In the genomic region with DNA sequence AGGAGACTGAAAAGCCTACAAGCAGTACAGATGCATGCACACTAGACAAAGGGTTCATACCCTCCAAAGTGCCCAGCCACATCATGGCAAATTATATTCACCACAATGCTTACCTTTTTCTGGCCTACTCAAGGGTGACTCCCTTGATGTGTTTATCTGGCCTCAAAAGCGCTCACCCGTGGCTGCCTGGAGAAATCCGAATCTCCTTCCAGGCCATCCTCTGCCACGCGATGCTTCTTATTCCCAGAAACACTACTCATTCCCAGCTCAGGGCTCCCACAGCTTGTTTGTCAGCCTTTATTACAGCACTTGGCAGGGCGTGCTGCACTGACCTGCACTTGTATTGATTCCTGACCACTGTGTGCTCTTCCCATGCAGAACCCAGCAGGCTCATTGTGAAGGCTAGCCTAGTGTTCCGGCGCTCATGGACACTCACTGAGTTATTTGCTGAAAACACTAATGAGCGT, we compare ENCODE assay signal across 18 mouse cellular contexts.
DNase-seq lines count a peak whose midpoint lies in the region; ATAC-seq and TF ChIP-seq lines count a peak whose summit lies in the region.
"Had no signal": no experiment of that assay in that cellular context is flagged by ENCODE, and none has a peak within 500 bp of the region (broad histone marks: within the 10 kb centered on the region; RNA-seq: fewer than 3 reads in every experiment).

No protein-coding gene starts in this region.

- no peaks in the 10 kb centered on the region for H3K9me3 ChIP-seq in forebrain, embryonic 14.5 days (replicated peaks; ENCODE audit: control insufficient read depth, low read length)
- no peaks in the 10 kb centered on the region for H3K9me3 ChIP-seq in forebrain, embryonic 10.5 days
- no peaks in the 10 kb centered on the region for H3K9me3 ChIP-seq in kidney, embryonic 16.5 days (ENCODE audit: low read length)
- H3K9me3 ChIP-seq in hindbrain, embryonic 16.5 days (ENCODE audit: control insufficient read depth, low read length), result no peaks in the 10 kb centered on the region
- H3K9me3 ChIP-seq in midbrain, postnatal 0 days (ENCODE audit: low read length), result no peaks in the 10 kb centered on the region
- H3K9me3 ChIP-seq: embryonic facial prominence, embryonic 10.5 days; forebrain, embryonic 13.5 days; heart, embryonic 15.5 days; limb, embryonic 12.5 days; lung, embryonic 15.5 days had no signal

- no peaks in the 10 kb centered on the region for H3K36me3 ChIP-seq in forebrain, embryonic 14.5 days (ENCODE audit: control insufficient read depth, insufficient read depth, low read length)
- H3K36me3 ChIP-seq in forebrain, embryonic 10.5 days (replicated peaks), result no peaks in the 10 kb centered on the region
- H3K36me3 ChIP-seq in kidney, embryonic 16.5 days (ENCODE audit: insufficient read depth, low read length), result no peaks in the 10 kb centered on the region
- H3K36me3 ChIP-seq in kidney, adult 2 months (ENCODE audit: control insufficient read depth, insufficient read depth, low read length), result no peaks in the 10 kb centered on the region
- no peaks in the 10 kb centered on the region for H3K36me3 ChIP-seq in hindbrain, embryonic 16.5 days (ENCODE audit: control insufficient read depth, insufficient read depth, low read length)
- no peaks in the 10 kb centered on the region for H3K36me3 ChIP-seq in midbrain, postnatal 0 days (ENCODE audit: insufficient read depth, low read length)
- H3K36me3 ChIP-seq: embryonic facial prominence, embryonic 10.5 days; heart, embryonic 15.5 days; limb, embryonic 12.5 days; lung, embryonic 15.5 days had no signal

- no peak overlapping the region for H3K4me3 ChIP-seq in forebrain, embryonic 14.5 days (ENCODE audit: low read depth, low read length)
- no peak overlapping the region for H3K4me3 ChIP-seq in forebrain, embryonic 10.5 days
- H3K4me3 ChIP-seq in kidney, embryonic 16.5 days (ENCODE audit: low read length), result no peak overlapping the region
- no peak overlapping the region for H3K4me3 ChIP-seq in kidney, adult 2 months (ENCODE audit: insufficient read depth, low read depth, low read length)
- H3K4me3 ChIP-seq in hindbrain, embryonic 16.5 days (ENCODE audit: low read length), result no peak overlapping the region
- no peak overlapping the region for H3K4me3 ChIP-seq in midbrain, postnatal 0 days (ENCODE audit: low read depth, low read length)
- H3K4me3 ChIP-seq: embryonic facial prominence, embryonic 10.5 days; forebrain, embryonic 13.5 days; heart, embryonic 15.5 days; limb, embryonic 12.5 days; lung, embryonic 15.5 days had no signal

- TF ChIP-seq POLR2A in kidney, adult 2 months (IDR thresholded peaks at IDR 0.05; ENCODE audit: low read depth, low read length), result no peak

- H3K27me3 ChIP-seq in forebrain, embryonic 14.5 days (replicated peaks; ENCODE audit: control insufficient read depth, insufficient read depth, low read length), result no peaks in the 10 kb centered on the region
- H3K27me3 ChIP-seq in forebrain, embryonic 10.5 days (ENCODE audit: poor library complexity, severe bottlenecking), result no peaks in the 10 kb centered on the region
- H3K27me3 ChIP-seq in kidney, embryonic 16.5 days (ENCODE audit: insufficient read depth, low read length), result no peaks in the 10 kb centered on the region
- no peaks in the 10 kb centered on the region for H3K27me3 ChIP-seq in kidney, adult 2 months (replicated peaks; ENCODE audit: control insufficient read depth, insufficient read depth, low read length)
- H3K27me3 ChIP-seq in hindbrain, embryonic 16.5 days (replicated peaks; ENCODE audit: control insufficient read depth, insufficient read depth, low read length), result no peaks in the 10 kb centered on the region
- H3K27me3 ChIP-seq in midbrain, postnatal 0 days (ENCODE audit: insufficient read depth, low read length), result no peaks in the 10 kb centered on the region
- H3K27me3 ChIP-seq: forebrain, embryonic 13.5 days; heart, embryonic 15.5 days; limb, embryonic 12.5 days; lung, embryonic 15.5 days had no signal

- no peak overlapping the region for H3K4me2 ChIP-seq in forebrain, embryonic 14.5 days (ENCODE audit: low read length)
- no peak overlapping the region for H3K4me2 ChIP-seq in kidney, embryonic 16.5 days (replicated peaks; ENCODE audit: low read depth, low read length)
- H3K4me2 ChIP-seq in hindbrain, embryonic 16.5 days (ENCODE audit: low read length), result no peak overlapping the region
- no peak overlapping the region for H3K4me2 ChIP-seq in midbrain, postnatal 0 days (ENCODE audit: low read depth, low read length, poor library complexity, severe bottlenecking)
- H3K4me2 ChIP-seq: forebrain, embryonic 13.5 days; heart, embryonic 15.5 days; limb, embryonic 12.5 days; lung, embryonic 15.5 days had no signal

- no peak for ATAC-seq in forebrain, embryonic 14.5 days
- peak; percentile 82 for ATAC-seq in kidney, embryonic 16.5 days (ENCODE audit: low FRiP score, low TSS enrichment)
- ATAC-seq in hindbrain, embryonic 16.5 days, result peak; percentile 72
- ATAC-seq in midbrain, postnatal 0 days (ENCODE audit: low FRiP score), result no peak
- ATAC-seq: forebrain, embryonic 13.5 days; intestine, postnatal 0 days had no signal

- TF ChIP-seq CTCF in kidney, adult 2 months (conservative IDR thresholded peaks at IDR 0.05; ENCODE audit: insufficient read depth, insufficient read length, low read depth, low read length), result no peak
- no peak for TF ChIP-seq CTCF in midbrain, postnatal 0 days (IDR thresholded peaks at IDR 0.05)

- no peak overlapping the region for H3K27ac ChIP-seq in forebrain, embryonic 14.5 days (ENCODE audit: low read depth, low read length)
- H3K27ac ChIP-seq in forebrain, embryonic 10.5 days, result no peak overlapping the region
- no peak overlapping the region for H3K27ac ChIP-seq in kidney, embryonic 16.5 days (ENCODE audit: low read length)
- H3K27ac ChIP-seq in kidney, adult 2 months (ENCODE audit: insufficient read depth, low read depth, low read length), result no peak overlapping the region
- H3K27ac ChIP-seq in hindbrain, embryonic 16.5 days (ENCODE audit: low read depth, low read length), result no peak overlapping the region
- 0 out of 2 replicates have a peak overlapping the region, but pooled peaks have one; percentile 43 for H3K27ac ChIP-seq in midbrain, postnatal 0 days (ENCODE audit: low read depth, low read length)
- H3K27ac ChIP-seq: embryonic facial prominence, embryonic 10.5 days; forebrain, embryonic 13.5 days; heart, embryonic 15.5 days; limb, embryonic 12.5 days; liver, embryonic 14.5 days; lung, embryonic 15.5 days had no signal

- H3K4me1 ChIP-seq in forebrain, embryonic 14.5 days (ENCODE audit: control insufficient read depth, insufficient read depth, low read length), result no peaks in the 10 kb centered on the region
- no peaks in the 10 kb centered on the region for H3K4me1 ChIP-seq in forebrain, embryonic 10.5 days
- no peaks in the 10 kb centered on the region for H3K4me1 ChIP-seq in kidney, embryonic 16.5 days (ENCODE audit: insufficient read depth, low read length)
- no peaks in the 10 kb centered on the region for H3K4me1 ChIP-seq in kidney, adult 2 months (ENCODE audit: control insufficient read depth, insufficient read depth, low read length)
- H3K4me1 ChIP-seq in hindbrain, embryonic 16.5 days (ENCODE audit: control insufficient read depth, insufficient read depth, low read depth, low read length), result peaks cover 3% of the 10 kb centered on the region; the same call in 1 of the 2 replicates
- H3K4me1 ChIP-seq in midbrain, postnatal 0 days (ENCODE audit: insufficient read depth, low read length), result no peaks in the 10 kb centered on the region
- H3K4me1 ChIP-seq: embryonic facial prominence, embryonic 10.5 days; forebrain, embryonic 13.5 days; heart, embryonic 15.5 days; lung, embryonic 15.5 days had no signal

- WGBS in forebrain, embryonic 14.5 days, result 74% methylated on average over 9 of the region's 9 CpGs
- WGBS in forebrain, embryonic 10.5 days, result 78% methylated on average over 9 of the region's 9 CpGs
- 43% methylated on average over 9 of the region's 9 CpGs for WGBS in kidney, embryonic 16.5 days
- 50% methylated on average over 9 of the region's 9 CpGs for WGBS in kidney, adult 2 months
- 46% methylated on average over 9 of the region's 9 CpGs for WGBS in hindbrain, embryonic 16.5 days
- WGBS in midbrain, postnatal 0 days, result 42% methylated on average over 9 of the region's 9 CpGs

- no peak overlapping the region for H3K9ac ChIP-seq in forebrain, embryonic 14.5 days (ENCODE audit: low read length)
- H3K9ac ChIP-seq in kidney, embryonic 16.5 days (replicated peaks; ENCODE audit: low read length), result no peak overlapping the region
- no peak overlapping the region for H3K9ac ChIP-seq in hindbrain, embryonic 16.5 days (ENCODE audit: low read depth, low read length)
- 0 out of 2 replicates have a peak overlapping the region, but pooled peaks have one; percentile 24 for H3K9ac ChIP-seq in midbrain, postnatal 0 days (replicated peaks; ENCODE audit: low read length, poor library complexity, severe bottlenecking)
- H3K9ac ChIP-seq: forebrain, embryonic 13.5 days; heart, embryonic 15.5 days; limb, embryonic 12.5 days; liver, embryonic 14.5 days; lung, embryonic 15.5 days had no signal

- DNase-seq in forebrain, embryonic 14.5 days (ENCODE audit: low spot score), result peak; percentile 4
- no peak for DNase-seq in forebrain, embryonic 10.5 days (ENCODE audit: extremely low spot score, low spot score)
- DNase-seq in kidney, adult 2 months, result no peak
- DNase-seq in midbrain, postnatal 0 days (ENCODE audit: low spot score), result peak; percentile 35
- no peak for DNase-seq in natural killer cell, adult 2 months (ENCODE audit: low spot score in 2 of 2)
- DNase-seq: cerebellum, adult 9-11 months; gastrocnemius, postnatal 25 days; lung, postnatal 4 days; thymus, postnatal 14 days had no signal

Comparison
In these comparisons a context has a peak if more than half of its experiments do, and no peak if none do; other contexts are left out.
1. DNase-seq: peak in forebrain, embryonic 14.5 days (single experiment) and midbrain, postnatal 0 days (single experiment); none in forebrain, embryonic 10.5 days (single experiment), kidney, adult 2 months (single experiment) and natural killer cell, adult 2 months (0 of 2).
2. ATAC-seq: peak in kidney, embryonic 16.5 days (single experiment) and hindbrain, embryonic 16.5 days (single experiment); none in forebrain, embryonic 14.5 days (single experiment) and midbrain, postnatal 0 days (single experiment).